9 mouse cellular contexts compared by ENCODE assay signal in genomic region chr11:88719601-88720000, GRCm38 (mm10). TPM values are rescaled to one million over a fixed set of nuclear protein-coding genes. Genes with fewer than 3 reads are reported as not detected.
DNase-seq lines count a peak whose midpoint lies in the region; ATAC-seq and TF ChIP-seq lines count a peak whose summit lies in the region.
"Had no signal": no experiment of that assay in that cellular context is flagged by ENCODE, and none has a peak within 500 bp of the region (broad histone marks: within the 10 kb centered on the region; RNA-seq: fewer than 3 reads in every experiment).

No protein-coding gene starts in this region.

- DNase-seq in heart, embryonic 10.5 days (ENCODE audit: low spot score), result no peak
- DNase-seq in heart, adult 8-10 months (ENCODE audit: low spot score), result no peak
- DNase-seq in stomach, postnatal 0 days (ENCODE audit: low spot score), result no peak
- DNase-seq in layer of hippocampus, adult 8-10 months (ENCODE audit: low spot score in 2 of 2), result no peak
- no peak for DNase-seq in frontal cortex, adult 2 months (ENCODE audit: extremely low spot score in 1 of 2, low spot score in 1 of 2)
- DNase-seq: adrenal gland, adult 8-10 months had no signal

- peak overlapping the region; percentile 100 for H3K27ac ChIP-seq in heart, embryonic 10.5 days
- H3K27ac ChIP-seq in stomach, embryonic 14.5 days (ENCODE audit: low read length), result no peak overlapping the region
- no peak overlapping the region for H3K27ac ChIP-seq in stomach, postnatal 0 days (replicated peaks)
- H3K27ac ChIP-seq in limb, embryonic 15.5 days, result no peak overlapping the region
- H3K27ac ChIP-seq in stomach, embryonic 15.5 days, result no peak overlapping the region

- H3K9me3 ChIP-seq in heart, embryonic 10.5 days, result no peaks in the 10 kb centered on the region
- H3K9me3 ChIP-seq in stomach, embryonic 14.5 days (ENCODE audit: control insufficient read depth, low read depth, low read length), result no peaks in the 10 kb centered on the region
- no peaks in the 10 kb centered on the region for H3K9me3 ChIP-seq in stomach, postnatal 0 days (ENCODE audit: control insufficient read depth, low read length)
- no peaks in the 10 kb centered on the region for H3K9me3 ChIP-seq in limb, embryonic 15.5 days
- no peaks in the 10 kb centered on the region for H3K9me3 ChIP-seq in stomach, embryonic 15.5 days

- no peaks in the 10 kb centered on the region for H3K27me3 ChIP-seq in heart, embryonic 10.5 days (ENCODE audit: insufficient read depth, poor library complexity, severe bottlenecking)
- H3K27me3 ChIP-seq in stomach, embryonic 14.5 days (ENCODE audit: control insufficient read depth, insufficient read depth, low read length), result no peaks in the 10 kb centered on the region
- no peaks in the 10 kb centered on the region for H3K27me3 ChIP-seq in stomach, postnatal 0 days (ENCODE audit: control insufficient read depth, insufficient read depth, low read length)
- H3K27me3 ChIP-seq in limb, embryonic 15.5 days, result no peaks in the 10 kb centered on the region
- H3K27me3 ChIP-seq in stomach, embryonic 15.5 days (replicated peaks), result no peaks in the 10 kb centered on the region

- WGBS in heart, embryonic 10.5 days, result 67% methylated on average over 3 of the region's 3 CpGs
- 57% methylated on average over 3 of the region's 3 CpGs for WGBS in stomach, embryonic 14.5 days
- 64% methylated on average over 3 of the region's 3 CpGs for WGBS in stomach, postnatal 0 days
- WGBS in limb, embryonic 15.5 days, result 55% methylated on average over 3 of the region's 3 CpGs
- WGBS in stomach, embryonic 15.5 days, result 67% methylated on average over 3 of the region's 3 CpGs

- H3K4me2 ChIP-seq in stomach, embryonic 14.5 days (replicated peaks; ENCODE audit: low read depth, low read length), result peak overlapping the region; percentile 80; the same call in 1 of the 2 replicates
- no peak overlapping the region for H3K4me2 ChIP-seq in stomach, postnatal 0 days (replicated peaks; ENCODE audit: low read depth)
- peak overlapping the region; percentile 88; the same call in 1 of the 2 replicates for H3K4me2 ChIP-seq in limb, embryonic 15.5 days
- H3K4me2 ChIP-seq in stomach, embryonic 15.5 days, result peak overlapping the region; percentile 92; the same call in 1 of the 2 replicates

- H3K36me3 ChIP-seq in heart, embryonic 10.5 days, result peaks cover 4% of the 10 kb centered on the region; the same call in 1 of the 2 replicates
- H3K36me3 ChIP-seq in stomach, embryonic 14.5 days (ENCODE audit: control insufficient read depth, insufficient read depth, low read length), result no peaks in the 10 kb centered on the region
- no peaks in the 10 kb centered on the region for H3K36me3 ChIP-seq in stomach, postnatal 0 days (ENCODE audit: control insufficient read depth, insufficient read depth, low read length)
- no peaks in the 10 kb centered on the region for H3K36me3 ChIP-seq in limb, embryonic 15.5 days
- H3K36me3 ChIP-seq in stomach, embryonic 15.5 days, result no peaks in the 10 kb centered on the region

- no peak for TF ChIP-seq EP300 in stomach, postnatal 0 days (optimal IDR thresholded peaks at IDR 0.05)

- ATAC-seq in stomach, embryonic 14.5 days (ENCODE audit: insufficient number of reproducible peaks, insufficient read depth, low FRiP score, low read depth), result no peak
- ATAC-seq in stomach, postnatal 0 days (ENCODE audit: low FRiP score, low TSS enrichment), result no peak
- ATAC-seq in limb, embryonic 15.5 days (ENCODE audit: insufficient number of reproducible peaks, low FRiP score, low TSS enrichment, low read depth), result no peak
- no peak for ATAC-seq in stomach, embryonic 15.5 days (ENCODE audit: insufficient read depth, low FRiP score, low read depth)

- H3K4me1 ChIP-seq in heart, embryonic 10.5 days, result peaks cover 41% of the 10 kb centered on the region
- peaks cover 21% of the 10 kb centered on the region; the same call in 1 of the 2 replicates for H3K4me1 ChIP-seq in stomach, embryonic 14.5 days (ENCODE audit: control insufficient read depth, insufficient read depth, low read length)
- H3K4me1 ChIP-seq in stomach, postnatal 0 days (replicated peaks; ENCODE audit: control insufficient read depth, insufficient read depth), result 0 out of 2 replicates have a peak, but pooled peaks cover 4% of the 10 kb centered on the region
- peaks cover 23% of the 10 kb centered on the region for H3K4me1 ChIP-seq in limb, embryonic 15.5 days
- H3K4me1 ChIP-seq in stomach, embryonic 15.5 days, result peaks cover 25% of the 10 kb centered on the region

- peak overlapping the region; percentile 96 for H3K4me3 ChIP-seq in heart, embryonic 10.5 days
- no peak overlapping the region for H3K4me3 ChIP-seq in stomach, embryonic 14.5 days (ENCODE audit: low read depth, low read length)
- no peak overlapping the region for H3K4me3 ChIP-seq in stomach, postnatal 0 days (ENCODE audit: low read depth, low read length)
- peak overlapping the region; percentile 93 for H3K4me3 ChIP-seq in limb, embryonic 15.5 days
- no peak overlapping the region for H3K4me3 ChIP-seq in stomach, embryonic 15.5 days (replicated peaks)

- TF ChIP-seq CTCF in stomach, postnatal 0 days (IDR thresholded peaks at IDR 0.05; ENCODE audit: low read depth), result no peak

- no peak overlapping the region for H3K9ac ChIP-seq in stomach, embryonic 14.5 days (replicated peaks; ENCODE audit: low read depth, low read length)
- no peak overlapping the region for H3K9ac ChIP-seq in stomach, postnatal 0 days (ENCODE audit: low read length)
- no peak overlapping the region for H3K9ac ChIP-seq in limb, embryonic 15.5 days
- no peak overlapping the region for H3K9ac ChIP-seq in stomach, embryonic 15.5 days

RNA-seq across cellular contexts. Expression of gene Msi2, which starts 1.3 kb away (rescaled TPM):
- polyA plus RNA-seq in heart, embryonic 10.5 days (2016; fragmentation: Nextera tagmentation; extraction: Ambion mirVana), result 15.9 and 16.3 TPM in 2 replicates
- 100 to 1,000 TPM; 206 to 216 (median 210) TPM for total RNA-seq in heart, adult 8-10 months (2022)
- polyA plus RNA-seq in stomach, embryonic 14.5 days (2014; fragmentation: Nextera tagmentation; extraction: Ambion mirVana), result 17.5 and 17.9 TPM in 2 replicates
- 6.7 and 7.3 TPM in 2 replicates for polyA plus RNA-seq in stomach, postnatal 0 days (2015; fragmentation: Nextera tagmentation; extraction: Ambion mirVana)
- polyA plus RNA-seq in limb, embryonic 15.5 days (2015; fragmentation: Nextera tagmentation; extraction: Ambion mirVana), result 12.0 and 13.1 TPM in 2 replicates
- 12.1 and 13.7 TPM in 2 replicates for polyA plus RNA-seq in stomach, embryonic 15.5 days (2015; fragmentation: Nextera tagmentation; extraction: Ambion mirVana)
- 100 to 1,000 TPM; 102 to 121 (median 109) TPM for total RNA-seq in layer of hippocampus, adult 8-10 months (2022)
- polyA plus RNA-seq in frontal cortex, adult 2 months (2012; rRNA removed), result 77.1 and 82.2 TPM in 2 replicates

Comparison
In these comparisons a context has a peak if more than half of its experiments do, and no peak if none do; other contexts are left out.
1. H3K4me3 ChIP-seq: peak in heart, embryonic 10.5 days (single experiment) and limb, embryonic 15.5 days (single experiment); none in stomach, embryonic 14.5 days (single experiment), stomach, postnatal 0 days (single experiment) and stomach, embryonic 15.5 days (single experiment).